Mouse (Mus musculus) intestine, embryonic 16.5 days (tissue): ENCODE measurements around the gene Nrxn2. TPM values are rescaled to one million over a fixed set of nuclear protein-coding genes. Genes with fewer than 3 reads are reported as not detected.
A peak's percentile ranks its signal among the peaks of the same experiment; 100 is the strongest.

Experiments
- ATAC-seq: fragments of 200-750 bp; cut with Nextera tagmentation; 2 replicates; pipeline ENCODE4 v1.8.0; 2017; ENCODE audit warnings: moderate TSS enrichment, moderate library complexity
- H3K27ac ChIP-seq: fragments of 300-500 bp; sonication (generic); 2 replicates; pipeline ENCODE4 v1.5.1; 2014; ENCODE audit warnings: mild to moderate bottlenecking, low read length
- H3K27me3 ChIP-seq: fragments of 300-500 bp; sonication (generic); replicated peaks from 2 replicates; pipeline ENCODE4 v1.6.1; 2014; ENCODE audit warnings: low read length, control low read depth, mixed read lengths; ENCODE audit not compliant: control insufficient read depth, insufficient read depth
- H3K36me3 ChIP-seq: fragments of 300-500 bp; sonication (generic); 2 replicates; pipeline ENCODE4 v1.6.1; 2014; ENCODE audit warnings: low read length, control low read depth; ENCODE audit not compliant: control insufficient read depth, insufficient read depth
- H3K4me1 ChIP-seq: fragments of 300-500 bp; sonication (generic); 2 replicates; pipeline ENCODE4 v1.6.1; 2014; ENCODE audit warnings: low read length, control low read depth, mixed read lengths; ENCODE audit not compliant: control insufficient read depth, insufficient read depth
- H3K4me2 ChIP-seq: fragments of 300-500 bp; sonication (generic); 2 replicates; pipeline ENCODE4 v1.6.1; 2014; ENCODE audit warnings: low read depth, low read length, control low read depth
- H3K4me3 ChIP-seq: fragments of 300-500 bp; sonication (generic); 2 replicates; pipeline ENCODE4 v1.5.1; 2014; ENCODE audit warnings: mild to moderate bottlenecking, low read length
- H3K9ac ChIP-seq: fragments of 300-500 bp; sonication (generic); 2 replicates; pipeline ENCODE4 v1.6.1; 2014; ENCODE audit warnings: low read depth, low read length
- H3K9me3 ChIP-seq: fragments of 300-500 bp; sonication (generic); 2 replicates; pipeline ENCODE4 v1.6.1; 2016; ENCODE audit warnings: low read length, control low read depth; ENCODE audit not compliant: control insufficient read depth
- WGBS: fragments of 180-500 bp; shearing (Covaris S2); extraction: QIAGEN DNeasy Blood & Tissue Kit; methylation state at CpG from one replicate; pipeline ENCODE4 v1.1.7; 2014; 5-methylcytosine and 5-hydroxymethylcytosine counted together
- polyA plus RNA-seq: library from polyadenylated mRNA; unstranded; fragments of >200 nt; fragmentation: Nextera tagmentation; extraction: Ambion mirVana; gene quantifications from 2 replicates; pipeline ENCODE4 v1.2.1, GENCODE M21; 2015

Nrxn2 gene
- polyA plus RNA-seq, 1 experiment from 2014 or later, result 0.97 TPM

GRCm38 (mm10) chr19:6500636-6501025 is 82.1 kb downstream of the Nrxn2 start:
- H3K9ac ChIP-seq, result no peak overlapping the region
- H3K27ac ChIP-seq, result no peak overlapping the region
- no peaks in the 10 kb centered on the region for H3K9me3 ChIP-seq
- no peaks in the 10 kb centered on the region for H3K36me3 ChIP-seq
- H3K4me2 ChIP-seq, result no peak overlapping the region
- ATAC-seq, result no peak
- H3K4me1 ChIP-seq, result peaks cover 22% of the 10 kb centered on the region
- peaks cover 76% of the 10 kb centered on the region for H3K27me3 ChIP-seq
- no peak overlapping the region for H3K4me3 ChIP-seq
- WGBS, result 31% methylated on average over 2 of the region's 2 CpGs

DNA sequence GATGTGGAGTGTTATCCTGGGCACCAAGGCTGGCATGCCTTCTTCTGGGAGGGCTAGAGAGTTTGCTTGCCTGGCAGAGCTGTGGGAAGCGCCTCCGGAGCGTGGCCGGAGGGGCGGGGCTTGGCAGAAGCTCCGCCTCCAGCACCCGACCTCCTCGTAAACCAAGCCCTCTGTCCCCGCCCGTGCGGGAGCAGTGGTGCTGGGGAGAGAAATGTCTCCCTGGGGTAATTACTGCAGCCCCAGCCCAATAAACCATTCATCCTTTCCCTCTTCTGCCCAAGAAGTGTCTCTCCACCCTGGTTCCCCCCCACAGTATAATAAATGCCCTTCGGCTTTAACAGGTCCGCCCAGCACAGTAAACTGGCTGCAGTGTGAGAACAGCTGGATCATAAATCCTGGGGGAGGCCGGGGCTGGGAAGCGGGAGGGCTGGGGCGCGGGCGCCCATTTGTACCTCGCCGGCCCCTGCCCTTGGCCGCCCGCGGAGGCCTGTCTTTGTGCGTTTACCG is 83.6 kb downstream of the Nrxn2 start:
- 0% methylated on average over 25 of the region's 25 CpGs for WGBS
- no peaks in the 10 kb centered on the region for H3K36me3 ChIP-seq
- peaks cover 77% of the 10 kb centered on the region for H3K27me3 ChIP-seq
- ATAC-seq, result peak; percentile 67
- peak overlapping the region; percentile 78 for H3K4me2 ChIP-seq
- peak overlapping the region; percentile 38 for H3K4me3 ChIP-seq
- H3K9ac ChIP-seq, result no peak overlapping the region; the same call in 1 of the 2 replicates
- no peaks in the 10 kb centered on the region for H3K9me3 ChIP-seq
- peaks cover 22% of the 10 kb centered on the region for H3K4me1 ChIP-seq
- no peak overlapping the region for H3K27ac ChIP-seq

GRCm38 (mm10) chr19:6502543-6503319 is 84.2 kb downstream of the Nrxn2 start:
- WGBS, result 4% methylated on average over 20 of the region's 20 CpGs
- Histone ChIP-seq H3K36me3 (no peaks in the 10 kb centered on the region), H3K4me1 (peaks cover 22% of the 10 kb centered on the region), H3K4me2 (peak overlapping the region; percentile 78), H3K27ac (no peak overlapping the region), H3K4me3 (peak overlapping the region; percentile 38), H3K27me3 (peaks cover 81% of the 10 kb centered on the region), H3K9ac (no peak overlapping the region; the same call in 1 of the 2 replicates), H3K9me3 (no peaks in the 10 kb centered on the region)
- peak; percentile 38 for ATAC-seq

GRCm38 (mm10) chr19:6503926-6504655 is 85.6 kb downstream of the Nrxn2 start:
- Histone ChIP-seq H3K27me3 (peaks cover 68% of the 10 kb centered on the region), H3K4me3 (no peak overlapping the region), H3K27ac (no peak overlapping the region), H3K9me3 (no peaks in the 10 kb centered on the region), H3K9ac (no peak overlapping the region), H3K4me2 (no peak overlapping the region), H3K36me3 (no peaks in the 10 kb centered on the region), H3K4me1 (peaks cover 19% of the 10 kb centered on the region)
- WGBS, result 23% methylated on average over 14 of the region's 16 CpGs
- ATAC-seq, result no peak

- Histone ChIP-seq H3K4me3 (no peak overlapping the region), H3K9me3 (no peaks in the 10 kb centered on the region), H3K4me2 (no peak overlapping the region), H3K9ac (no peak overlapping the region), H3K36me3 (no peaks in the 10 kb centered on the region), H3K27ac (no peak overlapping the region), H3K4me1 (peaks cover 19% of the 10 kb centered on the region), H3K27me3 (peaks cover 63% of the 10 kb centered on the region)
- 78% methylated on average over 12 of the region's 12 CpGs for WGBS
- ATAC-seq, result no peak
Measured at GRCm38 (mm10) chr19:6504656-6505045, 86.1 kb downstream of the Nrxn2 start.

DNA sequence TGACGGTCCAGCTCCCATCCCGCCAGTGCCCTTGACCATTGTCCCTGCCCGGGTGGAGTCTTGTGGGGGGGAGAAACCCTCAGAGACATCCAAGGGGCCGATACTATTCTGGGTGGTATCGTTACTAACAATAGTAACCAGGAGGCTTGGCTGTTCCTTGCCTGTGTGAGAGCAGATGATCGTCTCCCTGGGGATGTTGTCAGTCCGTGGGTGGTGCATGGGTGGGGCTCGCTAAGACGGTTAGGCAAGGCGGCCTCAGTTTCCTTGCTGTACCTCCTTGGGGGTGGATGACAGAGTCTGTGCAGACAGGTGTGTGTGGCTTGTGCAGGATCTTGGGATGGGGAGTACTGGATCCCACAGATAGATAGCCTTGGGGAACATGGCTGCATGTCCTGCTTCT is 88.9 kb downstream of the Nrxn2 start:
- no peak for ATAC-seq
- peaks cover 45% of the 10 kb centered on the region for H3K27me3 ChIP-seq
- no peak overlapping the region for H3K27ac ChIP-seq
- H3K4me3 ChIP-seq, result no peak overlapping the region
- H3K9ac ChIP-seq, result no peak overlapping the region
- H3K36me3 ChIP-seq, result no peaks in the 10 kb centered on the region
- peaks cover 10% of the 10 kb centered on the region for H3K4me1 ChIP-seq
- H3K4me2 ChIP-seq, result no peak overlapping the region
- 42% methylated on average over 10 of the region's 10 CpGs for WGBS
- no peaks in the 10 kb centered on the region for H3K9me3 ChIP-seq

DNA sequence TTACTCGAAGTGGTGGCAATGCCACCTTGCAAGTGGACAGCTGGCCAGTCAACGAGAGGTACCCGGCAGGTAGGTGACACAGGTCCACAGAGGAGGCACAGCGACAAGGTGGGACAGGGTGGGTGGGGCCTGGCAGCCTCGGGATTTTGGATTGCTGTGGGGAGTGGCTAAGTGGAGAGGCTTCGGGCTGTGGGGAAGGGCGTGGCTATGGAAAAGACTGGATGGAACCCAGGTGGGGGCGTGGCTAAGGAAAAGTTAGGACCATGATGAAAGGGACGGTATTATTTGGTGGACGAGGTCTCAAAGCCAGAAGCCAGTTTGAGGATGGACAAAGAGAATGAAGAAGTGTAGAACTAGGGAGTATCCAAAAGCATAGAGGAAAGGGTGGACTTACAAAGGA is 91.3 kb downstream of the Nrxn2 start:
- 64% methylated on average over 10 of the region's 10 CpGs for WGBS
- ATAC-seq, result no peak
- Histone ChIP-seq H3K9ac (no peak overlapping the region), H3K27ac (no peak overlapping the region), H3K4me1 (0 out of 2 replicates have a peak, but pooled peaks cover 3% of the 10 kb centered on the region), H3K4me2 (no peak overlapping the region), H3K4me3 (no peak overlapping the region), H3K36me3 (no peaks in the 10 kb centered on the region), H3K27me3 (peaks cover 34% of the 10 kb centered on the region), H3K9me3 (no peaks in the 10 kb centered on the region)

GRCm38 (mm10) chr19:6510546-6510945 is 92.0 kb downstream of the Nrxn2 start:
- H3K36me3 ChIP-seq, result no peaks in the 10 kb centered on the region
- no peak overlapping the region for H3K4me2 ChIP-seq
- ATAC-seq, result no peak
- WGBS, result 77% methylated on average over 2 of the region's 2 CpGs
- 0 out of 2 replicates have a peak, but pooled peaks cover 3% of the 10 kb centered on the region for H3K4me1 ChIP-seq
- no peak overlapping the region for H3K9ac ChIP-seq
- no peak overlapping the region for H3K27ac ChIP-seq
- H3K9me3 ChIP-seq, result no peaks in the 10 kb centered on the region
- no peak overlapping the region for H3K4me3 ChIP-seq
- peaks cover 34% of the 10 kb centered on the region for H3K27me3 ChIP-seq

DNA sequence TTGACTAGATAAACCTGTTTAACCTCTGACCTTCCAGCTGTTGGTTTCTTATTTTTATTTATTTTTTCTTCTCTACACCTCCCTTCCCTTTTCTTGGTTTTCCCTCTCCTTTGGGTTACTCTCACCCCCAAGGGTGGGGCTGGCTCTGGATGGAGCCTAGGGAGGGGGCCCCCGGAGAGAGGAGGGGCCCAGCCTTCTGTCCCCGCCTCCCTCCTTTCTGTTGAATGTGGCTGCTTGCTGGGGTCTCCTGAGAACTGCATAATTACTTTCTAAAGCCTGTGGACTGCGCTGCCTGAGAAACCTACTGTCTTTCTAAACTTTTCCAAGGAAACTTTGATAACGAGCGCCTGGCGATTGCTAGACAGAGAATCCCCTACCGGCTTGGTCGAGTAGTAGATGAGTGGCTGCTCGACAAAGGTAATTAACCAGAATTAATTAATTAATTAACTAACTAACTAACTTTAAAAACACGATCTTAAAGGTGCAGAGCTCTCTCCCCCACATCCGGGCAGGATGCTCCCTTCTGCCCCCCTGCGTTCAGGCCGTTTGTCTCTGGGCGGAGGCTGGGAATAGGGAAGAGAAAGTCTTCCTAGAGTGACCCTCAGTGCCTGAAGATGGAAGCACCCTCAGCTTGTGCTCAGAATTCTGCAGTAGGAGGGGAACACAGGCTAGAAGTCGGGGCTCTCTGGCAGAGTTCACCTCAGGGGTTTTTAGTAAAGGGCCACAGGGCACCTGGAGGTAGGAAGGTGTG is 95.0 kb downstream of the Nrxn2 start:
- 13% methylated on average over 15 of the region's 15 CpGs for WGBS
- H3K36me3 ChIP-seq, result no peaks in the 10 kb centered on the region
- H3K27me3 ChIP-seq, result peaks cover 14% of the 10 kb centered on the region
- no peak overlapping the region for H3K9ac ChIP-seq
- no peak overlapping the region for H3K4me2 ChIP-seq
- H3K9me3 ChIP-seq, result no peaks in the 10 kb centered on the region
- ATAC-seq, result no peak
- H3K27ac ChIP-seq, result no peak overlapping the region
- H3K4me3 ChIP-seq, result no peak overlapping the region
- 0 out of 2 replicates have a peak, but pooled peaks cover 3% of the 10 kb centered on the region for H3K4me1 ChIP-seq
